Mouse (Mus musculus) midbrain, embryonic 10.5 days (tissue): ENCODE measurements around the gene Dmrtb1. TPM values are rescaled to one million over a fixed set of nuclear protein-coding genes. Genes with fewer than 3 reads are reported as not detected.

ENCODE experiments used
- DNase-seq: peaks from one replicate; pipeline ENCODE4 v3.0.0-alpha.2; 2017; ENCODE audit warnings: low spot score
- H3K27ac ChIP-seq: fragments of 300-500 bp; sonication (generic); replicated peaks from 2 replicates; pipeline ENCODE4 v1.5.1; 2016; ENCODE audit warnings: mild to moderate bottlenecking
- H3K27me3 ChIP-seq: fragments of 300-500 bp; sonication (generic); 2 replicates; pipeline ENCODE4 v1.6.1; 2016; ENCODE audit warnings: low read depth, mild to moderate bottlenecking; ENCODE audit not compliant: poor library complexity, severe bottlenecking
- H3K36me3 ChIP-seq: fragments of 300-500 bp; sonication (generic); 2 replicates; pipeline ENCODE4 v1.6.1; 2016; ENCODE audit warnings: mild to moderate bottlenecking, moderate library complexity
- H3K4me1 ChIP-seq: fragments of 300-500 bp; sonication (generic); 2 replicates; pipeline ENCODE4 v1.6.1; 2016
- H3K4me3 ChIP-seq: fragments of 300-500 bp; sonication (generic); 2 replicates; pipeline ENCODE4 v1.5.1; 2016; ENCODE audit warnings: mild to moderate bottlenecking, moderate library complexity
- H3K9me3 ChIP-seq: fragments of 300-500 bp; sonication (generic); replicated peaks from 2 replicates; pipeline ENCODE4 v1.6.1; 2016; ENCODE audit warnings: mild to moderate bottlenecking
- WGBS: fragments of 180-500 bp; shearing (Covaris S2); methylation state at CpG from one replicate; pipeline ENCODE4 v1.1.7; 2016; 5-methylcytosine and 5-hydroxymethylcytosine counted together
- polyA plus RNA-seq: library from polyadenylated mRNA; unstranded; fragments of >200 nt; fragmentation: Nextera tagmentation; extraction: Ambion mirVana; gene quantifications from 2 replicates; pipeline ENCODE4 v1.2.1, GENCODE M21; 2016

The Dmrtb1 gene
- polyA plus RNA-seq, 1 experiment from 2014 or later: 7.7 TPM

- Histone ChIP-seq H3K36me3 (no peaks in the 10 kb centered on the region), H3K4me3 (no peak overlapping the region), H3K27ac (no peak overlapping the region), H3K9me3 (no peaks in the 10 kb centered on the region), H3K4me1 (0 out of 2 replicates have a peak, but pooled peaks cover 6% of the 10 kb centered on the region), H3K27me3 (no peaks in the 10 kb centered on the region)
- no peak for DNase-seq
- WGBS: 72% methylated on average over 4 of the region's 4 CpGs
Measured at GRCm38 (mm10) chr4:107706884-107707283, 22.9 kb upstream of the Dmrtb1 start.

- no peaks in the 10 kb centered on the region for H3K36me3 ChIP-seq
- H3K27me3 ChIP-seq: no peaks in the 10 kb centered on the region; the same call in 1 of the 2 replicates
- H3K9me3 ChIP-seq: no peaks in the 10 kb centered on the region
- no peak overlapping the region for H3K4me3 ChIP-seq
- no peak overlapping the region for H3K27ac ChIP-seq
- DNase-seq: peak; percentile 42
- WGBS: 83% methylated on average over 1 of the region's 1 CpGs
- H3K4me1 ChIP-seq: 0 out of 2 replicates have a peak, but pooled peaks cover 6% of the 10 kb centered on the region
Measured at GRCm38 (mm10) chr4:107704185-107704584, 20.2 kb upstream of the Dmrtb1 start.

- Histone ChIP-seq H3K27ac (no peak overlapping the region), H3K4me1 (0 out of 2 replicates have a peak, but pooled peaks cover under 1% of the 10 kb centered on the region), H3K36me3 (no peaks in the 10 kb centered on the region), H3K27me3 (no peaks in the 10 kb centered on the region; the same call in 1 of the 2 replicates), H3K4me3 (no peak overlapping the region), H3K9me3 (no peaks in the 10 kb centered on the region)
- 86% methylated on average over 11 of the region's 11 CpGs for WGBS
- DNase-seq: no peak
Measured at GRCm38 (mm10) chr4:107701679-107702078, 17.6 kb upstream of the Dmrtb1 start.

DNA sequence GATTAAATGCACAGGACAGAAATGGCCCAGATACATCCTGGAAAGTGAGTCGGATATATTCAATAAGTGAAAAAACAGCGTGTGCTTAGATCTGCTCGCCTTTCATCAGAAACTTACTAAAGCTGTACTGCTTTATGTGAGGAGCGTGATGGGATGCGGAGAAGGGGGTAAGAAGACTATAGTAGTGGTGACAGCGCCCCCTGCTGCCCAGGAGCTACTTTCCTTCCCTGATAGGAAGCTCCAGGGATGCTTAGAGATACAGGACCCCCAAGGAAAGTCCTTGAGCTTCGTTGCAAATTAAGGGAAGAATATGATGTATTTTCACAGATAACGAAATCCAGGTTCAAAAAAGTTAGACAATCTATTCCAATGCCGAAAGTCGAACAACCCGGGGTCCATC lies 17.1 kb upstream of the Dmrtb1 start:
- Histone ChIP-seq H3K36me3 (no peaks in the 10 kb centered on the region), H3K27ac (no peak overlapping the region), H3K4me3 (no peak overlapping the region), H3K9me3 (no peaks in the 10 kb centered on the region), H3K27me3 (no peaks in the 10 kb centered on the region; the same call in 1 of the 2 replicates), H3K4me1 (no peaks in the 10 kb centered on the region)
- WGBS: 35% methylated on average over 11 of the region's 11 CpGs
- peak; percentile 69 for DNase-seq

GRCm38 (mm10) chr4:107699271-107699670 lies 15.2 kb upstream of the Dmrtb1 start:
- H3K36me3 ChIP-seq: no peaks in the 10 kb centered on the region
- no peak overlapping the region for H3K4me3 ChIP-seq
- WGBS: 86% methylated on average over 9 of the region's 9 CpGs
- H3K9me3 ChIP-seq: no peaks in the 10 kb centered on the region
- no peaks in the 10 kb centered on the region for H3K4me1 ChIP-seq
- H3K27ac ChIP-seq: no peak overlapping the region
- H3K27me3 ChIP-seq: no peaks in the 10 kb centered on the region; the same call in 1 of the 2 replicates
- no peak for DNase-seq

- no peak for DNase-seq
- Histone ChIP-seq H3K4me3 (no peak overlapping the region), H3K27me3 (peaks cover 26% of the 10 kb centered on the region; the same call in 1 of the 2 replicates), H3K36me3 (no peaks in the 10 kb centered on the region), H3K4me1 (no peaks in the 10 kb centered on the region), H3K9me3 (no peaks in the 10 kb centered on the region), H3K27ac (no peak overlapping the region)
- 81% methylated on average over 5 of the region's 5 CpGs for WGBS
Measured at GRCm38 (mm10) chr4:107693816-107694215, 9.8 kb upstream of the Dmrtb1 start.

DNA sequence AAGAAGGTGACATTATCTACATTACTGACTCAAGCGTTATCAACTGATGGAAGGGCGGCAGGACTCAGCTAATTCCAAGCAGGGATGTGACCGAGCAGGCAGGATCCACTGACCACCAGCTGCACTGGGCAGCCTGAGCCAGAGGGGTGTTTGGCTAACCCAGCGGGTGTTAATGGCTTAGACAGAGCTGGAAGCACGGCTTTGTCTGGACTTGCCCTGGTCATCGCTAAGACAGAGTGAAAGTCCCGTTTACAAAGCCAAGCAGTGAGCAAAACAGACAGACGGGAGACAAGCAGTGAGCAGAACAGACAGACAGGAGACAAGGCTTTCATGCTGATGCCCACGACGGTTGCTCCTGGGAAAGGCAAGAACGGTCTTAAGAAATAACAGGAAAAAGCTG lies 4.2 kb upstream of the Dmrtb1 start:
- 3% methylated on average over 11 of the region's 11 CpGs for WGBS
- H3K36me3 ChIP-seq: no peaks in the 10 kb centered on the region
- peaks cover 8% of the 10 kb centered on the region for H3K9me3 ChIP-seq
- peaks cover 53% of the 10 kb centered on the region for H3K27me3 ChIP-seq
- peak overlapping the region; percentile 35 for H3K4me3 ChIP-seq
- DNase-seq: peak; percentile 69
- H3K4me1 ChIP-seq: peaks cover 18% of the 10 kb centered on the region
- peak overlapping the region; percentile 74 for H3K27ac ChIP-seq

- Histone ChIP-seq H3K9me3 (peaks cover 10% of the 10 kb centered on the region), H3K4me1 (peaks cover 18% of the 10 kb centered on the region), H3K27ac (no peak overlapping the region), H3K27me3 (peaks cover 53% of the 10 kb centered on the region), H3K4me3 (no peak overlapping the region), H3K36me3 (no peaks in the 10 kb centered on the region)
- 41% methylated on average over 12 of the region's 12 CpGs for WGBS
- no peak for DNase-seq
Measured at GRCm38 (mm10) chr4:107687127-107687526, 3.1 kb upstream of the Dmrtb1 start.

- Histone ChIP-seq H3K27me3 (peaks cover 70% of the 10 kb centered on the region), H3K4me3 (no peak overlapping the region), H3K36me3 (no peaks in the 10 kb centered on the region), H3K27ac (peak overlapping the region; percentile 33), H3K9me3 (peaks cover 10% of the 10 kb centered on the region), H3K4me1 (peaks cover 46% of the 10 kb centered on the region)
- DNase-seq: no peak
- WGBS: 92% methylated on average over 37 of the region's 37 CpGs
Measured at GRCm38 (mm10) chr4:107683006-107683756, 849 bp downstream of the Dmrtb1 start.

DNA sequence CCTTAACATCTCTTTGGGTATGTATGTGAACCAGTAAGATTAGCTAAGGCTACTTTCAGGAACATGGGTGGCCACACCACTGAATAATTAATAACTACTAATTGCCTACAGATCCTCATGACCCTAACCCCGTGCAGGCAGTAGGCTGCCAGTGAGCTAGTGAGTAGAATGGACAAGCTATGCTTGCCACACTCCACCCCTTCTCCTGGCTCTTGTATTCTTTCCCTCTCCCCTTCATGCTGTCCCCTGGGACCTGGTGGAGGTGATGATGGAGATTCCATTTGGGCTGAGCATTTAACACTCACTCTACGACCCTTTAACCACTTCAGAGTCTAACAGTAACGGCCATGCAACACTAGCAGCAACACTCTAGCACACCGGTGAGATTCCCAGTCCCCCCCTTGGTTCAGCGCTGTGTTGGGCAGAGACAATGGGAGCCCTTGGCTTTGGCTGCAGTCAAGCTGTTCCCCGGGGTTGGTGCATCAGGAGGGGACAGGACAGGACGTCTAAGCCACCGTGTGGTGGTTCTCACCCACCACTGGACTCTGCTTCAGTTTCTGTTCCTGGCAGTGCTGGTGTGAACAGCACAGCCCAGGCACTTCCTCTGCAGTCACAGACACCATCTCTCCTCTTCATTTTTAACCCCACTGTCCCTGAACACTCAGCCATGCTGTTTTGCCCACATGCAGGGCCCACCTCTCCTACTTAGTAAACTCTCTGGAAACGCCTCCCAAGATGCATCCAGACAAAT lies 2.8 kb downstream of the Dmrtb1 start:
- Histone ChIP-seq H3K27me3 (peaks cover 82% of the 10 kb centered on the region), H3K4me1 (peaks cover 35% of the 10 kb centered on the region), H3K36me3 (no peaks in the 10 kb centered on the region), H3K27ac (peak overlapping the region; percentile 85), H3K9me3 (peaks cover 10% of the 10 kb centered on the region), H3K4me3 (peak overlapping the region; percentile 40)
- WGBS: 31% methylated on average over 9 of the region's 9 CpGs
- no peak for DNase-seq

- peak overlapping the region; percentile 85 for H3K27ac ChIP-seq
- H3K4me3 ChIP-seq: peak overlapping the region; percentile 40
- no peaks in the 10 kb centered on the region for H3K36me3 ChIP-seq
- peaks cover 10% of the 10 kb centered on the region for H3K9me3 ChIP-seq
- 32% methylated on average over 15 of the region's 15 CpGs for WGBS
- peaks cover 82% of the 10 kb centered on the region for H3K27me3 ChIP-seq
- H3K4me1 ChIP-seq: peaks cover 40% of the 10 kb centered on the region
- peak; percentile 76 for DNase-seq
Measured at GRCm38 (mm10) chr4:107680311-107681098, 3.5 kb downstream of the Dmrtb1 start.

DNA sequence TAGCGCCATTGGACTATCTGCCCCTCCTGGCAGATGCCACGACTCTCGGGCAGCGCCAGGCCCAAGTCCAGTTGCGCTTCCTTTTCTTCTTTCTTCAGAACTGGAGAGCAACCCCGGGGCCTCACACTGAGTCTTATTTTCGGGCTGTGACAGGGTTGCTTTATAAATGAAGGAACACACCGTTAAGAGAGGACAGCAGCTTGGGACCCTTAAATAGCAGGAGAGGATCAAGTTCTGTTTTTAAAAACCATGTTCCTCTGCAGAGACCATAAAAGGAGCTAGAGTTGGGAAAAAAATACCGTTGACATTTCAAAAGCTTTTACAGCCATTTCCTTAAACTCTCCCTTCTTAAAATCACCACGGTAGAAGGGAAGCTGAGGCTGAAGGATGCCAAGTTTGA lies 8.4 kb downstream of the Dmrtb1 start:
- Histone ChIP-seq H3K27ac (no peak overlapping the region), H3K4me3 (no peak overlapping the region), H3K27me3 (peaks cover 92% of the 10 kb centered on the region), H3K36me3 (no peaks in the 10 kb centered on the region), H3K4me1 (peaks cover 46% of the 10 kb centered on the region), H3K9me3 (no peaks in the 10 kb centered on the region)
- DNase-seq: no peak
- 74% methylated on average over 10 of the region's 10 CpGs for WGBS
